Mouse (Mus musculus) heart, embryonic 11.5 days (tissue): Measurements from ENCODE around the gene Mybpc3. TPM values are rescaled to one million over a fixed set of nuclear protein-coding genes. Genes with fewer than 3 reads are reported as not detected.

Source experiments
- ATAC-seq: fragments of 200-750 bp; cut with Nextera tagmentation; replicated peaks from 2 replicates; pipeline ENCODE4 v1.8.0; 2017; ENCODE audit warnings: moderate library complexity; ENCODE audit not compliant: insufficient number of reproducible peaks, low FRiP score, low TSS enrichment
- H3K27ac ChIP-seq: fragments of 300-500 bp; sonication (generic); 2 replicates; pipeline ENCODE4 v1.5.1; 2014; ENCODE audit warnings: mild to moderate bottlenecking, low read depth, low read length
- H3K27me3 ChIP-seq: fragments of 300-500 bp; sonication (generic); 2 replicates; pipeline ENCODE4 v1.6.1; 2014; ENCODE audit warnings: mild to moderate bottlenecking, low read length, mixed read lengths; ENCODE audit not compliant: control insufficient read depth, insufficient read depth
- H3K36me3 ChIP-seq: fragments of 300-500 bp; sonication (generic); 2 replicates; pipeline ENCODE4 v1.6.1; 2014; ENCODE audit warnings: mild to moderate bottlenecking, low read length, moderate library complexity, mixed read lengths; ENCODE audit not compliant: control insufficient read depth, insufficient read depth
- H3K4me1 ChIP-seq: fragments of 300-500 bp; sonication (generic); 2 replicates; pipeline ENCODE4 v1.6.1; 2014; ENCODE audit warnings: low read length; ENCODE audit not compliant: control insufficient read depth, insufficient read depth
- H3K4me2 ChIP-seq: fragments of 300-500 bp; sonication (generic); 2 replicates; pipeline ENCODE4 v1.6.1; 2014; ENCODE audit warnings: mild to moderate bottlenecking, moderate library complexity
- H3K4me3 ChIP-seq: fragments of 300-500 bp; sonication (generic); 2 replicates; pipeline ENCODE4 v1.5.1; 2014; ENCODE audit warnings: low read depth, low read length
- H3K9ac ChIP-seq: fragments of 300-500 bp; sonication (generic); 2 replicates; pipeline ENCODE4 v1.6.1; 2014; ENCODE audit warnings: mild to moderate bottlenecking, low read depth, low read length, moderate library complexity
- H3K9me3 ChIP-seq: fragments of 300-500 bp; sonication (generic); replicated peaks from 2 replicates; pipeline ENCODE4 v1.6.1; 2016; ENCODE audit warnings: low read length; ENCODE audit not compliant: control insufficient read depth
- WGBS: fragments of 180-500 bp; shearing (Covaris S2); extraction: QIAGEN DNeasy Blood & Tissue Kit; methylation state at CpG from one replicate; pipeline ENCODE4 v1.1.7; 2014; ENCODE audit not compliant: insufficient replicate concordance; 5-methylcytosine and 5-hydroxymethylcytosine counted together
- polyA plus RNA-seq: library from polyadenylated mRNA; unstranded; fragments of >200 nt; fragmentation: Nextera tagmentation; extraction: Ambion mirVana; gene quantifications from 2 replicates; pipeline ENCODE4 v1.2.1, GENCODE M21; 2014

Gene Mybpc3
- polyA plus RNA-seq, 1 experiment from 2014 or later, result 470 TPM

- no peaks in the 10 kb centered on the region for H3K9me3 ChIP-seq
- 77% methylated on average over 11 of the region's 11 CpGs for WGBS
- peaks cover 34% of the 10 kb centered on the region for H3K36me3 ChIP-seq
- no peak overlapping the region for H3K4me3 ChIP-seq
- no peaks in the 10 kb centered on the region for H3K27me3 ChIP-seq
- H3K9ac ChIP-seq, result no peak overlapping the region
- H3K4me1 ChIP-seq, result peaks cover 4% of the 10 kb centered on the region
- no peak for ATAC-seq
- no peak overlapping the region for H3K4me2 ChIP-seq
- H3K27ac ChIP-seq, result no peak overlapping the region
Measured at GRCm38 (mm10) chr2:91136513-91137412, 18.8 kb downstream of the Mybpc3 start.

- ATAC-seq, result no peak
- Histone ChIP-seq H3K9me3 (no peaks in the 10 kb centered on the region), H3K4me3 (no peak overlapping the region), H3K27ac (peak overlapping the region; percentile 29; the same call in 1 of the 2 replicates), H3K4me2 (no peak overlapping the region), H3K9ac (no peak overlapping the region), H3K27me3 (no peaks in the 10 kb centered on the region), H3K36me3 (peaks cover 28% of the 10 kb centered on the region), H3K4me1 (peaks cover 3% of the 10 kb centered on the region)
- 74% methylated on average over 6 of the region's 6 CpGs for WGBS
Measured at GRCm38 (mm10) chr2:91137481-91137880, 19.5 kb downstream of the Mybpc3 start.

GRCm38 (mm10) chr2:91139311-91139710 lies 21.4 kb downstream of the Mybpc3 start:
- 48% methylated on average over 5 of the region's 5 CpGs for WGBS
- no peaks in the 10 kb centered on the region for H3K9me3 ChIP-seq
- H3K4me3 ChIP-seq, result no peak overlapping the region
- no peak overlapping the region for H3K9ac ChIP-seq
- H3K4me2 ChIP-seq, result no peak overlapping the region
- no peak for ATAC-seq
- no peaks in the 10 kb centered on the region for H3K4me1 ChIP-seq
- H3K27ac ChIP-seq, result no peak overlapping the region
- H3K36me3 ChIP-seq, result peaks cover 20% of the 10 kb centered on the region
- no peaks in the 10 kb centered on the region for H3K27me3 ChIP-seq

- Histone ChIP-seq H3K9ac (no peak overlapping the region), H3K4me3 (no peak overlapping the region), H3K4me1 (no peaks in the 10 kb centered on the region), H3K36me3 (peaks cover 16% of the 10 kb centered on the region), H3K27ac (no peak overlapping the region), H3K9me3 (no peaks in the 10 kb centered on the region), H3K27me3 (no peaks in the 10 kb centered on the region), H3K4me2 (no peak overlapping the region)
- WGBS, result 84% methylated on average over 8 of the region's 8 CpGs
- ATAC-seq, result no peak
Measured at GRCm38 (mm10) chr2:91139764-91140163, 21.8 kb downstream of the Mybpc3 start.

- ATAC-seq, result no peak
- H3K27me3 ChIP-seq, result no peaks in the 10 kb centered on the region
- H3K36me3 ChIP-seq, result peaks cover 1% of the 10 kb centered on the region; the same call in 1 of the 2 replicates
- no peak overlapping the region for H3K4me2 ChIP-seq
- no peak overlapping the region for H3K4me3 ChIP-seq
- no peaks in the 10 kb centered on the region for H3K9me3 ChIP-seq
- H3K4me1 ChIP-seq, result no peaks in the 10 kb centered on the region
- no peak overlapping the region for H3K9ac ChIP-seq
- WGBS, result 80% methylated on average over 6 of the region's 6 CpGs
- H3K27ac ChIP-seq, result no peak overlapping the region
Measured at GRCm38 (mm10) chr2:91142920-91143319, 25.0 kb downstream of the Mybpc3 start.

GRCm38 (mm10) chr2:91143401-91143800 lies 25.5 kb downstream of the Mybpc3 start:
- Histone ChIP-seq H3K4me1 (no peaks in the 10 kb centered on the region), H3K27ac (no peak overlapping the region), H3K9ac (no peak overlapping the region), H3K27me3 (no peaks in the 10 kb centered on the region), H3K9me3 (no peaks in the 10 kb centered on the region), H3K4me3 (no peak overlapping the region), H3K36me3 (peaks cover 2% of the 10 kb centered on the region; the same call in 1 of the 2 replicates), H3K4me2 (no peak overlapping the region)
- ATAC-seq, result no peak
- 94% methylated on average over 11 of the region's 11 CpGs for WGBS

- no peak overlapping the region for H3K4me2 ChIP-seq
- ATAC-seq, result no peak
- no peak overlapping the region for H3K9ac ChIP-seq
- H3K9me3 ChIP-seq, result no peaks in the 10 kb centered on the region
- H3K4me3 ChIP-seq, result no peak overlapping the region
- H3K27me3 ChIP-seq, result no peaks in the 10 kb centered on the region
- no peak overlapping the region for H3K27ac ChIP-seq
- no peaks in the 10 kb centered on the region for H3K4me1 ChIP-seq
- 0 out of 2 replicates have a peak, but pooled peaks cover 2% of the 10 kb centered on the region for H3K36me3 ChIP-seq
Measured at GRCm38 (mm10) chr2:91148101-91148500, 30.2 kb downstream of the Mybpc3 start.

- H3K4me1 ChIP-seq, result no peaks in the 10 kb centered on the region
- H3K9ac ChIP-seq, result no peak overlapping the region
- no peak overlapping the region for H3K4me3 ChIP-seq
- no peak overlapping the region for H3K4me2 ChIP-seq
- H3K36me3 ChIP-seq, result 0 out of 2 replicates have a peak, but pooled peaks cover 2% of the 10 kb centered on the region
- H3K27me3 ChIP-seq, result no peaks in the 10 kb centered on the region
- H3K27ac ChIP-seq, result no peak overlapping the region
- WGBS, result 65% methylated on average over 1 of the region's 1 CpGs
- H3K9me3 ChIP-seq, result no peaks in the 10 kb centered on the region
- no peak for ATAC-seq
Measured at GRCm38 (mm10) chr2:91151331-91151730, 33.4 kb downstream of the Mybpc3 start.
